Mouse (Mus musculus): Measurements from ENCODE around the gene Foxm1. TPM values are rescaled to one million over a fixed set of nuclear protein-coding genes. Genes with fewer than 3 reads are reported as not detected.

The Foxm1 gene
- total and polyA plus RNA-seq, 3 experiments: 13.7 to 61.9 (median 31.1) TPM

DNA sequence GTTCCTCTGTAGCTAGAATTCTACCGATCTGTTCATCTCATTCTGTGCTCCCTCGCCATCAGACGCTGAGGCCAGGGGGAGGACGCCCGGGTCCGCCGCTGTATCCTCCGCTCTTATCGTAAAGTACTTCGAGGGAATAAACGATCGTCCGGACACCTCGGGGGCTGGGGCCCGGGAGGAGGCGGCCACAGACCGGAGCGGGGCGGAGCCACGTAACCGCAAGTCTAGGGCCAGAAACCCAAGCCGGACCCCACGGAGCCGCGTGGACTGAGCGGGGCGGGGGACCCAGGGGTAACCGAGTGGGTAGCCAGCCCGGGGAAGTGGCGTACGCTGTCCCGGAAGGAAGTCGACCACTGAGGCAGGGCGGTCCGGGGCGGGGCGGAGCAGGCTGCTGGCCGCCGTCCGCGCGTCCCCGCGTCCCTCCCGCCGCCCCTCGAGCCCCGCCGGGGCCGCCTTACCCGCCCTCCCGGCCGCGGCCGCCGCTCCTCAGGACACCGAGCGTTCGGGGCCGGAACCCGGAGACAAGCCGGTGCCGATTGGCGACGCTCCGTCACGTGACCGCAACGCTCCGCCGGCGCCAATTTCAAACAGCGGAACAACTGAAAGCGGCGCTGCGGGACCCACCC, at the start of gene Foxm1, which contains the start of gene Rhno1 (continued):
- TF ChIP-seq CHD2 (IDR thresholded peaks at IDR 0.05; ENCODE audit: low read length) (no peak), TCF12 (IDR thresholded peaks at IDR 0.05; ENCODE audit: low read depth, low read length) (no peak), SMC3 (IDR thresholded peaks at IDR 0.05; ENCODE audit: low read depth, low read length) (no peak), KAT2A (conservative IDR thresholded peaks at IDR 0.05; ENCODE audit: low read depth, low read length) (no peak)

DNA sequence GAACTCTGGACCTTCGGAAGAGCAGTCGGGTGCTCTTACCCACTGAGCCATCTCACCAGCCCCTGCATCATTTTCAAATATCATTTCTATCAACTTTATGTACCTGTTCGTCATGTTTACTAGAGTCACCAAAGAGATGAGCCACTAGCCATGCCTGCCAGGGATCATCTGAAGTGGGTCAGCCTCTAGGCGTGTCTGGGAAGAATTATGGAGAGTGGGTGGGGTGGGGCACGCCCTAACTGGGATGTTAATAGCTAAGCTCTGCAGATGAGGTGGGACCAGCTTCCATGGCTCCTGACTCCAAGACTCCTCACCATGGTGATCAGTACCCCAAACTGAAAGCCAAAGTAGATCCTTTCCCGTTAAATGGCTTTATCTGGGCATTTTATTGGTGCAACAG, 48.0 kb upstream of the Foxm1 start:
- no peaks in the 10 kb centered on the region for H3K9me3 ChIP-seq (replicated peaks; ENCODE audit: insufficient read depth, low read length)
- DNase-seq (ENCODE audit: low read depth, low spot score): no peak
- H3K9ac ChIP-seq (ENCODE audit: control insufficient read depth, low read depth, low read length, poor library complexity, severe bottlenecking): no peak overlapping the region
- no peaks in the 10 kb centered on the region for H3K4me1 ChIP-seq (ENCODE audit: control insufficient read depth in 1 of 2, insufficient read depth in 2 of 2, low read length in 2 of 2)
- H3K36me3 ChIP-seq (ENCODE audit: control insufficient read depth in 1 of 2, insufficient read depth in 2 of 2, low read length in 2 of 2): no peaks in the 10 kb centered on the region
- no peak for TF ChIP-seq SIN3A (IDR thresholded peaks at IDR 0.05; ENCODE audit: low read length)
- no peak for TF ChIP-seq ELF1 (IDR thresholded peaks at IDR 0.05; ENCODE audit: low read depth, low read length)
- peak; percentile 79 for TF ChIP-seq TBP (IDR thresholded peaks at IDR 0.05; ENCODE audit: low read depth, low read length)
- TF ChIP-seq USF1 (IDR thresholded peaks at IDR 0.05; ENCODE audit: low read depth, low read length): no peak
- no peak overlapping the region for H3K4me3 ChIP-seq (ENCODE audit: control insufficient read depth in 1 of 2, insufficient read depth in 1 of 2, low read depth in 2 of 2, low read length in 2 of 2)
- no peaks in the 10 kb centered on the region for H3K27me3 ChIP-seq (ENCODE audit: control insufficient read depth in 1 of 2, insufficient read depth in 2 of 2, low read length in 2 of 2)
- H3K79me2 ChIP-seq (ENCODE audit: control insufficient read depth, insufficient read depth, low read length, poor library complexity): no peaks in the 10 kb centered on the region
- no peak overlapping the region for H3K27ac ChIP-seq (ENCODE audit: control insufficient read depth, low read depth, low read length)

DNA sequence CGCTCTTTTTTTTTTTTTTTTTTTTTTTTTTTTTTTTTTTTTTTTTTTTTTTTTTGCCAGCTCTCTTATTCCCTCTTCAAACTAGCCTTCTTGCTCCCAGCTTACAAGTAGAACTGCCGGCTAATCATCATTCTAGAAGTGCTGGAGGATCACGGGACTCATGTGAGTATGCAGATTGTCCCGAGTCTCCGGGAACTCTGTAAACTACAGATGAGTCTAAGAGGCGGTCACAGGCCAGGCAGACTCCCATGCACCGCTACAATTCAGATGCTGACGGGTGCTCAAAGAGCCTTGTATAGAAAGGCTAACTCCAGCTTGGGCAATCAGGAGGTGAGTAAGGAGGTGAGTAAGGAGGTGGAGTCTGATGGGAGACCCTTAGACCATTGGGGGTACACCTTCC, 47.2 kb upstream of the Foxm1 start:
- Histone ChIP-seq H3K9ac (ENCODE audit: control insufficient read depth, low read depth, low read length, poor library complexity, severe bottlenecking) (no peak overlapping the region), H3K36me3 (ENCODE audit: control insufficient read depth in 1 of 2, insufficient read depth in 2 of 2, low read length in 2 of 2) (no peaks in the 10 kb centered on the region), H3K27me3 (ENCODE audit: control insufficient read depth in 1 of 2, insufficient read depth in 2 of 2, low read length in 2 of 2) (no peaks in the 10 kb centered on the region), H3K9me3 (replicated peaks; ENCODE audit: insufficient read depth, low read length) (no peaks in the 10 kb centered on the region), H3K27ac (ENCODE audit: control insufficient read depth, low read depth, low read length) (no peak overlapping the region), H3K4me3 (ENCODE audit: control insufficient read depth in 1 of 2, insufficient read depth in 1 of 2, low read depth in 2 of 2, low read length in 2 of 2) (no peak overlapping the region), H3K79me2 (ENCODE audit: control insufficient read depth, insufficient read depth, low read length, poor library complexity) (no peaks in the 10 kb centered on the region), H3K4me1 (ENCODE audit: control insufficient read depth in 1 of 2, insufficient read depth in 2 of 2, low read length in 2 of 2) (no peaks in the 10 kb centered on the region)
- TF ChIP-seq MEF2A (IDR thresholded peaks at IDR 0.05; ENCODE audit: extremely low read depth, insufficient replicate concordance, low read depth, low read length, poor library complexity, severe bottlenecking): no peak
- no peak for TF ChIP-seq NRF1 (IDR thresholded peaks at IDR 0.05; ENCODE audit: insufficient read depth, low read depth, low read length, poor library complexity, severe bottlenecking)
- TF ChIP-seq ELF1 (IDR thresholded peaks at IDR 0.05; ENCODE audit: low read depth, low read length): no peak
- TF ChIP-seq CHD2 (IDR thresholded peaks at IDR 0.05; ENCODE audit: low read length): no peak
- no peak for TF ChIP-seq CTCF (IDR thresholded peaks at IDR 0.05 in 2 of 3, conservative IDR thresholded peaks at IDR 0.05 in 1 of 3; ENCODE audit: control insufficient read depth in 1 of 3, insufficient read depth in 1 of 3, low read depth in 2 of 3, low read length in 3 of 3, poor library complexity in 1 of 3, severe bottlenecking in 1 of 3)
- TF ChIP-seq ZKSCAN1 (IDR thresholded peaks at IDR 0.05; ENCODE audit: low read depth, low read length): no peak
- TF ChIP-seq TAL1 (IDR thresholded peaks at IDR 0.05; ENCODE audit: low read length): no peak
- no peak for TF ChIP-seq SIN3A (IDR thresholded peaks at IDR 0.05; ENCODE audit: low read length)
- no peak for TF ChIP-seq BHLHE40 (IDR thresholded peaks at IDR 0.05; ENCODE audit: borderline replicate concordance, low read depth, low read length)
- no peak for TF ChIP-seq POLR2A (IDR thresholded peaks at IDR 0.05; ENCODE audit: control insufficient read depth in 1 of 2, insufficient read depth in 1 of 2, low read depth in 1 of 2, low read length in 2 of 2, poor library complexity in 1 of 2)
- TF ChIP-seq RCOR1 (IDR thresholded peaks at IDR 0.05; ENCODE audit: low read depth, low read length): no peak
- TF ChIP-seq MYB (IDR thresholded peaks at IDR 0.05; ENCODE audit: low read depth, low read length): no peak
- no peak for TF ChIP-seq ZNF384 (IDR thresholded peaks at IDR 0.05; ENCODE audit: low read depth, low read length)
- no peak for TF ChIP-seq SMC3 (IDR thresholded peaks at IDR 0.05; ENCODE audit: low read depth, low read length)
- TF ChIP-seq MAX (IDR thresholded peaks at IDR 0.05; ENCODE audit: low read length): no peak
- no peak for TF ChIP-seq KAT2A (conservative IDR thresholded peaks at IDR 0.05; ENCODE audit: low read depth, low read length)
- DNase-seq (ENCODE audit: low read depth, low spot score): no peak
